Mouse (Mus musculus) macrophage (primary cell): ENCODE results near the gene Cyp2c50. TPM values are rescaled to one million over a fixed set of nuclear protein-coding genes. Genes with fewer than 3 reads are reported as not detected.
"Not testable (repeated sequence)": the region's sequence is repeated elsewhere in the genome, so short reads cannot be mapped to it uniquely, and the experiment has no call there.

Experiments used
- H3K27ac ChIP-seq: fragments of 350-480 bp; formaldehyde crosslinking; 2 replicates; pipeline ENCODE4 v1.9.0; 2021
- H3K36me3 ChIP-seq: fragments of 350-480 bp; formaldehyde crosslinking; 2 replicates; pipeline ENCODE4 v1.9.0; 2021; ENCODE audit errors: inconsistent target
- H3K4me3 ChIP-seq: fragments of 350-480 bp; formaldehyde crosslinking; 2 replicates; pipeline ENCODE4 v1.9.0; 2021; ENCODE audit errors: inconsistent target
- H3K79me2 ChIP-seq: fragments of 350-480 bp; formaldehyde crosslinking; 2 replicates; pipeline ENCODE4 v1.9.0; 2021; ENCODE audit errors: inconsistent target
- WGBS: methylation state at CpG from one replicate; pipeline ENCODE4 v1.1.7; 2026; ENCODE audit warnings: inconsistent platforms; ENCODE audit not compliant: missing documents; 5-methylcytosine and 5-hydroxymethylcytosine counted together
- polyA plus RNA-seq: library from polyadenylated mRNA; stranded (reverse); fragments of 250-400 nt; gene quantifications from 3 replicates; pipeline ENCODE4 v1.2.4, GENCODE M21; 2018; ENCODE audit warnings: inconsistent platforms
- total RNA-seq, 78 experiments: library from RNA; depleted of rRNA; stranded (reverse); fragments of 250-400 nt; gene quantifications; 1 replicate in 9 of 78; 2 replicates in 24 of 78; 3 replicates in 43 of 78; 4 replicates in 2 of 78; pipeline ENCODE4 v1.2.4; 2018; ENCODE audit warnings: inconsistent platforms in 56 of 78

Gene Cyp2c50
- not detected for total RNA-seq (2018; cell fraction: chromatin; rRNA removed)
- not detected for total RNA-seq (2018; cell fraction: cytosol; rRNA removed)
- not detected for total RNA-seq (2018; cell fraction: nucleus; rRNA removed)
- not detected in 3 replicates for polyA plus RNA-seq

DNA sequence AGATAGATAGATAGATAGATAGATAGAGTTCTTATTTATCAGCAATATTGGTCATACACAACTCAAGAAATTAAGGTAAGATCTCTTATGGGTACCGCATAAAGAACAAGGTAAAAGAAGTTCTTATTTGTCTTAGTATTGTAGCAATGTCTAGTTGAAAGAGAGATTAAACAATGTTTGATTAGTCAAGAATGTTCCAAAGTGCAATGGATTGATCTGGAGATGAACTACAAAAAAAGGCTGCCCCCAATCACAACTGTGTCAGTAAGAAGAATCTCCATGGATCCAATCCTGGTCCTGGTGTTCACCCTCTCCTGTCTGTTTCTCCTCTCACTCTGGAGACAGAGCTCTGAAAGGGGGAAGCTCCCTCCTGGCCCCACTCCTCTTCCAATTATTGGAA is at the start of gene Cyp2c50:
Gene Cyp2c50 (plus strand): TSS at position 268 of the 400 bp plus-strand sequence.
- H3K36me3 ChIP-seq, H3K4me3 ChIP-seq, H3K79me2 ChIP-seq, H3K27ac ChIP-seq: not testable (repeated sequence)
- WGBS = 100% methylated on average over 1 of the region's 1 CpGs

DNA sequence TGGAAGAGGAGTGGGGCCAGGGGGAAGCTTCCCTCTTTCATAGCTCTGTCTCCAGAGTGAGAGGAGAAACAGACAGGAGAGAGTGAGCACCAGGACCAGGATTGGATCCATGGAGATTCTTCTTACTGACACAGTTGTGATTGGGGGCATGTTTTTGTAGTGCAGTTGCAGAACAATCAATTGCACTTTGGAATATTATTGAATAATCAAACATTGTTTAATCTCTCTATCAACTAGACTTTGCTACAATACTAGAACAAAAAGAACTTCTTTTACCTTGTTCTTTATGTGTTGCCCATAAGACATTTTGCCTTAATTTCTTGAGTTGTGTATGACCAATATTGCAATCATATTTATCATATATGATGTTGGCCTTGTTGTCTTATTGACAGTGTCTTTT is 15.8 kb upstream of the Cyp2c50 start, which contains the start of gene Cyp2c54:
Gene Cyp2c54 (minus strand): TSS at position 127 of the 400 bp plus-strand sequence.
- no peak within 1 kb of the TSS for H3K27ac ChIP-seq
- no peaks in the 10 kb centered on the region for H3K36me3 ChIP-seq
- H3K79me2 ChIP-seq = no peaks in the 10 kb centered on the region
- no peak within 1 kb of the TSS for H3K4me3 ChIP-seq

DNA sequence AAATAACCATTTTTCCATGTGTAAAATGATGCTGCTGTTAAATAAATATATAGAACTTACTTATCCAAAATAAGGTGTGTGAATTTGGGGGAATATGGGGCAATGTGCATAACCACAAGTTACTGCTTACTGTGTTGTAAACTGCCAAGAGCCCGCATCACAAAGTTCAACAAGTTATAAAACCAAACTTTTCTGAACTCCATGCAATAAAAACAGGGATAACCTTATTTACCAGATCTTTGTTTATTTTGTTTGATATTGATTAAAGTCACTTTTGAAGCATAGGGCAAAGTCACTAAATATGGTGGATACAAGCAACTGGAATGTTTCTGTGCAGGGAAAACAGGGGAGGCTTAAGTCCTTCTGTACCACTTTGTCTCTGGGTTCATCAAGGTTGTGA is 1.1 kb upstream of the Cyp2c50 start:
- WGBS = 88% methylated on average over 1 of the region's 1 CpGs

DNA sequence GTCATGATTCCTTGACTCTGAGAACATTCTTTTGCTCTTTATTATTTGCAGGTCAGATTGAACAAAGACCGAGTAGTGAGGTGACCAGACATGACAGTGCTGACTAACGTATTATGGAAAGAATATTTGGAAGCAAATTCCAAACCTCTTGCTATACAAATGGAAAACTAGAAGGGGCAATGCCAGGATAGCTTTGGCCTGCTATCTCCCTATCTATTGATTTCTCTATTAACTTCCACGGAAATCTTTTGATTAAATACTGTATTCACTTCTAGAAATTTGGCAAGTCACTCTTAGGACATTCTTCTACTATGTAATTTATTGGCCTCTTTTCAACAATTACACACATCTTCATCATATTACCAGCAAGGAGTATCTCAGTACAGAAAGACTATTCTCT is 1.6 kb downstream of the Cyp2c50 start:
- WGBS = 84% methylated on average over 3 of the region's 3 CpGs
- no peak overlapping the region for H3K4me3 ChIP-seq
- no peak overlapping the region for H3K27ac ChIP-seq
- H3K36me3 ChIP-seq = no peaks in the 10 kb centered on the region
- no peaks in the 10 kb centered on the region for H3K79me2 ChIP-seq

More for the DNA sequence above, 1.1 kb upstream of the Cyp2c50 start:
- Histone ChIP-seq H3K4me3 (no peak overlapping the region), H3K79me2 (no peaks in the 10 kb centered on the region), H3K36me3 (no peaks in the 10 kb centered on the region), H3K27ac (no peak overlapping the region)

DNA sequence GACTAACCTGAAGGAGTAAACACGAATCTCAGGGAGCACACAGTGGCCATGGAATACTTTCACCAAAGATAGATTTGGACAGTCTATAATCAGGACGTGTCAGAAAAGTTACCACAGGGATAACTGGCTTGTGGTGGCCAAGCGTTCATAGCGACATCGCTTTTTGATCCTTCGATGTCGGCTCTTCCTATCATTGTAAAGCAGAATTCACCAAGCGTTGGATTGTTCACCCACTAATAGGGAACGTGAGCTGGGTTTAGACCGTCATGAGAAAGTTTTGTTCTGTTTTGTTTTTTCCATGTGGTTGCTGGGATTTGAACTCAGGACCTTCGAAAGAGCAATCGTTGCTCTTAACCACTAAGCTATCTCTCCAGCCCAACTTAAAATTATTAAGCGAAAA is 30.1 kb downstream of the Cyp2c50 start:
- not testable (repeated sequence) for H3K36me3 ChIP-seq, H3K27ac ChIP-seq, H3K79me2 ChIP-seq, H3K4me3 ChIP-seq
- 92% methylated on average over 13 of the region's 13 CpGs for WGBS

DNA sequence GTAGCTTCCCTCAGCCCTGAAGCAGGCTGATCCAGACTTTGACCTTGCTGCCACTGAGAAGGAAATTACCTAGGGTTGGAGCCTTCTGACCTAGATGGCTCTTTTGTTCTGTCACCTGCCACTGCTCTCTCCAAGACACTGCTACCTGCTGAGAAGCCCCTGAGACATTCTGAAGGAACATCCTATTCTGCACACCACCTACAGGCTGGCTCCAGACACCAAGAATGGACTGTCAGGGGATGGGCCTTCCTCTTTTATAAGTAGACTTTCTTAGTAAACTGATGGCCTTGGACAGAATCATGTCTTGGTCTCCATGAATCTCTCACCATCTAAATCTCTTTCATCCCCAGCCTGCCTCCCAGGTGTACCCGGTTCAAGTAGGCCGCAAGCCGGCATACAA is 35.7 kb downstream of the Cyp2c50 start:
- WGBS = 95% methylated on average over 3 of the region's 3 CpGs
- H3K4me3 ChIP-seq, H3K79me2 ChIP-seq, H3K36me3 ChIP-seq, H3K27ac ChIP-seq: not testable (repeated sequence)

DNA sequence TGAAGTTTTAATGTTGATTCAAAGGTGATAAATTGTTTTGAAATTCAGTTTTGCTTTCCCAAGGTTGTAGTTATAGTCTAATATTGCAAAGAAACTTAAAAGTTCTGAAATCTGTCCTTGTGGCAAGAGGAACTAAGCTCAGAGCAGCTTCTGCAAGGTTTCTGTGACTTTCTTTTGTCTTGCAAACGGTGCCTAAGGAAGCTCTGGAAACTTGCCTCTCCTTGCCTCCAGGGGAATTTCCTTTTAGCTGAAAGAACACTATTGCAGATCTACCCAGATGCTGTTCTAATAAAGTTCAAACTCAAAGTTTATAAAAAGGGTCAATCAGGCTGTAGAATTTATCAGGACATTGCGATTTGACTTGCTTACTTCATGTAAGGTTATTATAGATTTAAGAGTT is 37.5 kb downstream of the Cyp2c50 start:
- 31% methylated on average over 2 of the region's 2 CpGs for WGBS
- H3K79me2 ChIP-seq, H3K36me3 ChIP-seq, H3K27ac ChIP-seq, H3K4me3 ChIP-seq: not testable (repeated sequence)

Other genes with a start within 250 kb of the Cyp2c50 start
- gene Cyp2c69, start 202.9 kb upstream of the Cyp2c50 start, polyA plus RNA-seq = not detected in 3 replicates
- gene Cyp2c37, start 97.3 kb upstream of the Cyp2c50 start, polyA plus RNA-seq = not detected in 3 replicates
- gene Cyp2c54, start 15.9 kb upstream of the Cyp2c50 start, polyA plus RNA-seq = not detected in 3 replicates
- gene Cyp2c70, start 97.6 kb downstream of the Cyp2c50 start, polyA plus RNA-seq = not detected in 3 replicates
- 0.53 to 1.1 TPM (median 0.80 TPM) in 3 replicates for gene Pdlim1, start 182.2 kb downstream of the Cyp2c50 start, polyA plus RNA-seq